Mouse (Mus musculus) heart, postnatal 0 days (tissue): ENCODE data around the gene Aig1.

ENCODE experiments used
- CTCF ChIP-seq: IDR thresholded peaks from 2 replicates; pipeline ENCODE4 v1.5.1; 2016; ENCODE audit warnings: antibody characterized with exemption, control low read depth, low read depth
- EP300 ChIP-seq: IDR thresholded peaks from 2 replicates; pipeline ENCODE4 v1.6.1; 2016; ENCODE audit warnings: antibody characterized with exemption, low read depth

- TF ChIP-seq CTCF, result no peak
- TF ChIP-seq EP300, result no peak
Observed at GRCm38 (mm10) chr10:13874301-13875037, 5.7 kb upstream of the Aig1 start.
